Mouse (Mus musculus): Measurements from ENCODE around the gene Vps13a. TPM values are rescaled to one million over a fixed set of nuclear protein-coding genes. Genes with fewer than 3 reads are reported as not detected.
"Not testable (repeated sequence)": the region's sequence is repeated elsewhere in the genome, so short reads cannot be mapped to it uniquely, and the experiment has no call there.

Vps13a gene
- 10 to 100 TPM; 33.9 to 48.8 (median 43.2) TPM for total RNA-seq (2022)

- DNase-seq, result peak; percentile 91
Measured at GRCm38 (mm10) chr19:16780790-16781384, at the start of gene Vps13a. Gene Vps13a, minus strand, starts transcription at chr19:16780933.

- no peak for DNase-seq
Measured at GRCm38 (mm10) chr19:16827657-16828056, 46.9 kb upstream of the Vps13a start.

- no peak for DNase-seq
Measured at GRCm38 (mm10) chr19:16825228-16825627, 44.5 kb upstream of the Vps13a start.

GRCm38 (mm10) chr19:16814848-16815247, 34.1 kb upstream of the Vps13a start:
- DNase-seq, result no peak

- DNase-seq, result no peak
Measured at GRCm38 (mm10) chr19:16813306-16813705, 32.6 kb upstream of the Vps13a start.

- no peak for DNase-seq
Measured at GRCm38 (mm10) chr19:16812072-16812608, 31.4 kb upstream of the Vps13a start.

GRCm38 (mm10) chr19:16805102-16805501, 24.4 kb upstream of the Vps13a start:
- DNase-seq, result no peak

- no peak for DNase-seq
Measured at GRCm38 (mm10) chr19:16804578-16804977, 23.8 kb upstream of the Vps13a start.

- DNase-seq, result no peak
Measured at GRCm38 (mm10) chr19:16802707-16803106, 22.0 kb upstream of the Vps13a start.

GRCm38 (mm10) chr19:16802123-16802522, 21.4 kb upstream of the Vps13a start:
- DNase-seq, result no peak

GRCm38 (mm10) chr19:16797923-16798322, 17.2 kb upstream of the Vps13a start:
- no peak for DNase-seq

GRCm38 (mm10) chr19:16794486-16794885, 13.8 kb upstream of the Vps13a start:
- DNase-seq, result not testable (repeated sequence)

GRCm38 (mm10) chr19:16789930-16790329, 9.2 kb upstream of the Vps13a start:
- DNase-seq, result no peak

GRCm38 (mm10) chr19:16784879-16785278, 4.1 kb upstream of the Vps13a start:
- DNase-seq, result no peak

- no peak for DNase-seq
Measured at GRCm38 (mm10) chr19:16781406-16782019, 780 bp upstream of the Vps13a start.

GRCm38 (mm10) chr19:16780251-16780783, 416 bp downstream of the Vps13a start:
- peak; percentile 52 for DNase-seq

GRCm38 (mm10) chr19:16779786-16780185, 947 bp downstream of the Vps13a start:
- no peak for DNase-seq

GRCm38 (mm10) chr19:16779281-16779680, 1.5 kb downstream of the Vps13a start:
- no peak for DNase-seq

GRCm38 (mm10) chr19:16778578-16778977, 2.2 kb downstream of the Vps13a start:
- no peak for DNase-seq

- DNase-seq, result no peak
Measured at GRCm38 (mm10) chr19:16777901-16778300, 2.8 kb downstream of the Vps13a start.

GRCm38 (mm10) chr19:16777391-16777790, 3.3 kb downstream of the Vps13a start:
- DNase-seq, result not testable (repeated sequence)

- no peak for DNase-seq
Measured at GRCm38 (mm10) chr19:16773237-16774016, 7.3 kb downstream of the Vps13a start.

GRCm38 (mm10) chr19:16767407-16767806, 13.3 kb downstream of the Vps13a start:
- DNase-seq, result no peak
